Mouse (Mus musculus): Measurements from ENCODE around the gene Coq3.

DNA sequence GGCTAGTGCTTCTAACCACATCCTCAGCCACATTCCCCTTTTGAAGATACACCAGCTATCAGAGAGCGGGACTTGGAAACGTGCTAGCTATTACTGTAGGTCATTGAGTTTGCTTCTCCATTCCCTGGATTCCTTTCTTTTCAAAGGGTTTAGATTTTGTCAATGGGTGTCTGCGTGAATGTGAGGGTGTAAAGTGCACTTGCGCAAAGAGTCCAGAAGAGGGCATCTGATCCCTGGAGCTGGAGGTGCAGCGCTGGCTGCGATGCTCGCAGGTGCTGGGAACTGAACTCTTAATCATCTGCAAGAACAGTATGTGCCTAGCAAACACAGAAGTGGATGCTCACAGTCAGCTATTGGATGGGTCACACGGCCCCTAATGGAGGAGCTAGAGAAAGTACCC is 46.6 kb upstream of the Coq3 start:
- TF ChIP-seq CTCF (IDR thresholded peaks at IDR 0.05; ENCODE audit: low read depth, low read length) (no peak), POLR2A (IDR thresholded peaks at IDR 0.05; ENCODE audit: borderline replicate concordance, low read depth, low read length) (no peak)

Data from bone marrow macrophage, adult 2 months (primary cell).